8 mouse cellular contexts compared by ENCODE assay signal in the genomic region with DNA sequence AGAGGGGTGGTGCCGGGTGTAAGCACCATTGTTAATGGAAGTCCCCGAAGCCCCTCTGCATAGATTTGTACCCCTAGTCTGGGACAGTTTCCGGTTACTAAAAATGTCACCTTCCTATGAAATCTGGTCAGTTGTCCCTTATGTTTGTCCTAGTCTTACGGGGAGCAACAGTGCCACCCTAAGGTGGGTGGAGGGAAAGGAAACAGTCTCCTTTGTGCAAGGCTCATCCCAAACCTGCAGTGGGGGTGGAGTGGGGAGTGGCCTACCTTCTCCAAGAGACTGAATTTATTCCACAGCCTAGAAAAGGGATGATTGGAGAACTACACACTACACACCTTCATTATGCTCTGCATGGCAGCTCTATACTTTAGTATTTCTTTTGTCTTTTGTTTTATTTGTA. TPM values are rescaled to one million over a fixed set of nuclear protein-coding genes. Genes with fewer than 3 reads are reported as not detected.
DNase-seq lines count a peak whose midpoint lies in the region; ATAC-seq and TF ChIP-seq lines count a peak whose summit lies in the region.

No protein-coding gene starts in this region.

- no peak overlapping the region for H3K4me3 ChIP-seq in gastrocnemius, adult 2 months
- no peak overlapping the region for H3K4me3 ChIP-seq in kidney, postnatal 0 days (replicated peaks; ENCODE audit: low read depth, low read length)

- no peaks in the 10 kb centered on the region for H3K9me3 ChIP-seq in kidney, postnatal 0 days (replicated peaks; ENCODE audit: low read length)

- peaks cover 32% of the 10 kb centered on the region; the same call in 1 of the 2 replicates for H3K36me3 ChIP-seq in kidney, postnatal 0 days (ENCODE audit: insufficient read depth, low read length)

- no peak overlapping the region for H3K27ac ChIP-seq in gastrocnemius, adult 2 months
- no peak overlapping the region for H3K27ac ChIP-seq in kidney, postnatal 0 days

- H3K4me1 ChIP-seq in kidney, postnatal 0 days (replicated peaks; ENCODE audit: insufficient read depth, low read length): no peaks in the 10 kb centered on the region

- peak; percentile 33 for ATAC-seq in activated CD4-positive, CD25-positive, alpha-beta regulatory T cell, adult 4 months
- ATAC-seq in kidney, postnatal 0 days (replicated peaks; ENCODE audit: low FRiP score, low read depth): 0 out of 2 replicates have a peak, but pooled peaks have one; percentile 40

- no peak overlapping the region for H3K9ac ChIP-seq in kidney, postnatal 0 days (ENCODE audit: low read depth, low read length)

- WGBS in kidney, postnatal 0 days: 52% methylated on average over 4 of the region's 4 CpGs

- TF ChIP-seq CTCF in gastrocnemius, adult 2 months (IDR thresholded peaks at IDR 0.05): peak; percentile 71
- peak; percentile 73 for TF ChIP-seq CTCF in kidney, postnatal 0 days (IDR thresholded peaks at IDR 0.05; ENCODE audit: low read depth)

- no peaks in the 10 kb centered on the region for H3K27me3 ChIP-seq in kidney, postnatal 0 days (ENCODE audit: insufficient read depth, low read length)

- intact Hi-C loops in gastrocnemius, adult 2 months (cut with DNase I): loop anchor here (10.0 kb wide), 1 partner anchor 82 kb away; the partner anchor contains the start of gene Cbr3

- DNase-seq in gastrocnemius, adult 2 months: peak; percentile 49
- no peak for DNase-seq in gastrocnemius, postnatal 25 days
- peak; percentile 78 for DNase-seq in 416B (ENCODE audit: low read depth)
- DNase-seq in embryo, embryonic 11 days: peak; percentile 51
- DNase-seq in kidney, postnatal 0 days (ENCODE audit: low spot score): peak; percentile 68
- peak; percentile 73 for DNase-seq in lung, postnatal 36 days
- peak; percentile 58 for DNase-seq in thymus, postnatal 4 days

- H3K4me2 ChIP-seq in kidney, postnatal 0 days (ENCODE audit: low read length): no peak overlapping the region

RNA-seq across cellular contexts. Expression of gene Dop1b, which starts 55.3 kb away (rescaled TPM):
- total RNA-seq in gastrocnemius, adult 2 months (2021): 10 to 100 TPM; 28.6 to 48.7 TPM
- 10 to 100 TPM; 20.6 to 26.9 TPM for total RNA-seq in gastrocnemius, postnatal 25 days (2021)
- 10 to 100 TPM; 24.5 to 25.5 TPM for polyA plus RNA-seq in activated CD4-positive, CD25-positive, alpha-beta regulatory T cell, adult 4 months (2017; shearing (Covaris generic))
- 22.5 and 23.6 TPM in 2 replicates for polyA plus RNA-seq in kidney, postnatal 0 days (2015; fragmentation: Nextera tagmentation; extraction: Ambion mirVana)
